Mouse (Mus musculus): ENCODE data around the gene She. TPM values are rescaled to one million over a fixed set of nuclear protein-coding genes. Genes with fewer than 3 reads are reported as not detected.
A peak's percentile ranks its signal among the peaks of the same experiment; 100 is the strongest.

She gene
- polyA plus RNA-seq, 1 experiment from 2014 or later, result 2.9 TPM

DNA sequence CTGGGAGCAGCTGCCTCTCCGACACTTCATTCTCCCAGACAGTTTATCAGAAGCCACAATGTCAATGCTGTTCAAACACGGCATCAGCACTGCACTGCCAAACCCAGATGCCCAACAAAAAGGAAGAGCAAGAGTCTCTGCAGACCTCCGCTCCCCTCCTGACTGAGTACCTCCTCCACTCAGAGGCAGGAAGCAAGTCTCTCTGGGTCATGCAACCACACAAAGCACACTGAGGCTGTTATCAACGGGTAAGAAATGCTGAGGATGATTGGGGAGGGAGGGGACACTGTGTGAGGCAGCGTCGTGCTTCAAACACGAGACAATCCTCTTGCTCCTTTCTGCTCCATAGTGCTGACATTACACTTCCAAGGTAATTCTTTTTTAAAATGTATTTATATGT, 11.3 kb upstream of the She start:
- WGBS (ENCODE audit: insufficient replicate concordance), result 20% methylated on average over 7 of the region's 7 CpGs
- no peaks in the 10 kb centered on the region for H3K9me3 ChIP-seq (replicated peaks)
- peak; percentile 62 for ATAC-seq
- peaks cover 18% of the 10 kb centered on the region for H3K27me3 ChIP-seq (replicated peaks)
- H3K27ac ChIP-seq, result no peak overlapping the region
- peaks cover 35% of the 10 kb centered on the region for H3K4me1 ChIP-seq
- peak overlapping the region; percentile 0; the same call in 1 of the 2 replicates for H3K4me3 ChIP-seq
- no peak overlapping the region for H3K9ac ChIP-seq
- H3K36me3 ChIP-seq, result no peaks in the 10 kb centered on the region
- peak overlapping the region; percentile 48 for H3K4me2 ChIP-seq

- H3K27ac ChIP-seq, result no peak overlapping the region; the same call in 1 of the 2 replicates
- peaks cover 35% of the 10 kb centered on the region for H3K4me1 ChIP-seq
- H3K9me3 ChIP-seq (replicated peaks), result no peaks in the 10 kb centered on the region
- peaks cover 12% of the 10 kb centered on the region; the same call in 1 of the 2 replicates for H3K27me3 ChIP-seq (replicated peaks)
- H3K9ac ChIP-seq, result no peak overlapping the region
- H3K4me3 ChIP-seq, result peak overlapping the region; percentile 0; the same call in 1 of the 2 replicates
- H3K4me2 ChIP-seq, result peak overlapping the region; percentile 48
- no peak; the same call in 1 of the 2 replicates for ATAC-seq
- 58% methylated on average over 12 of the region's 12 CpGs for WGBS (ENCODE audit: insufficient replicate concordance)
- H3K36me3 ChIP-seq, result no peaks in the 10 kb centered on the region
These were observed 10.7 kb upstream of the She start for GRCm38 (mm10) chr3:89820311-89821095.

- Histone ChIP-seq H3K9ac (no peak overlapping the region), H3K4me2 (peak overlapping the region; percentile 48), H3K9me3 (replicated peaks) (no peaks in the 10 kb centered on the region), H3K27ac (0 out of 2 replicates have a peak overlapping the region, but pooled peaks have one; percentile 8), H3K4me3 (no peak overlapping the region), H3K36me3 (no peaks in the 10 kb centered on the region), H3K4me1 (peaks cover 35% of the 10 kb centered on the region), H3K27me3 (replicated peaks) (peaks cover 7% of the 10 kb centered on the region; the same call in 1 of the 2 replicates)
- 54% methylated on average over 11 of the region's 11 CpGs for WGBS (ENCODE audit: insufficient replicate concordance)
- ATAC-seq, result peak; percentile 75
These were observed 10.1 kb upstream of the She start for GRCm38 (mm10) chr3:89821096-89821513.

GRCm38 (mm10) chr3:89821548-89822480, 9.4 kb upstream of the She start:
- H3K9me3 ChIP-seq (replicated peaks), result no peaks in the 10 kb centered on the region
- WGBS (ENCODE audit: insufficient replicate concordance), result 55% methylated on average over 10 of the region's 10 CpGs
- H3K4me1 ChIP-seq, result peaks cover 35% of the 10 kb centered on the region
- no peak overlapping the region for H3K9ac ChIP-seq
- ATAC-seq, result peak; percentile 30; the same call in 1 of the 2 replicates
- H3K27ac ChIP-seq, result peak overlapping the region; percentile 8
- no peak overlapping the region for H3K4me3 ChIP-seq
- H3K4me2 ChIP-seq, result peak overlapping the region; percentile 48
- H3K36me3 ChIP-seq, result no peaks in the 10 kb centered on the region
- H3K27me3 ChIP-seq (replicated peaks), result peaks cover 7% of the 10 kb centered on the region; the same call in 1 of the 2 replicates

DNA sequence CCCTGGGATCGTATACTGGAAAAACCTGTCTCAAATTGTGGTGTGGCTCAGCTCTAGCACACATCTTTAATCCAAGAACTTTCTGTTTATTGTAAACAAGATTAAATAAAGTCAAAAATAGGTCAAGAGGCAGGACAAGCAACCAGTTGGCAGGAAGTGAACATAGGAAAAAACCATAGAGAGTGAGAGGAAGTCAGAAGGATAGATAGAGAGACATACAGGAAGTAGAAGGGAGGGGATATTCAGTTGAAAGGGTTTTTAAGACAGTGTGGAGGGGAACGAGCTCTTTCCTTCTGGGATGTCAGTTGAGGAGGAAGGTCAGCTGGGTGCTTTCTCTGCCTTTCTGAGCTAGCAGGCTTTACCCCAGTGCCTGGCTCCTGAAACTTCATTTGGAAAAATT, 7.6 kb upstream of the She start:
- peaks cover 32% of the 10 kb centered on the region for H3K4me1 ChIP-seq
- H3K27ac ChIP-seq, result no peak overlapping the region
- no peak for ATAC-seq
- H3K9me3 ChIP-seq (replicated peaks), result no peaks in the 10 kb centered on the region
- H3K4me3 ChIP-seq, result no peak overlapping the region
- H3K27me3 ChIP-seq (replicated peaks), result peaks cover 16% of the 10 kb centered on the region
- H3K4me2 ChIP-seq, result no peak overlapping the region
- 42% methylated on average over 2 of the region's 2 CpGs for WGBS (ENCODE audit: insufficient replicate concordance)
- H3K9ac ChIP-seq, result no peak overlapping the region
- H3K36me3 ChIP-seq, result no peaks in the 10 kb centered on the region

DNA sequence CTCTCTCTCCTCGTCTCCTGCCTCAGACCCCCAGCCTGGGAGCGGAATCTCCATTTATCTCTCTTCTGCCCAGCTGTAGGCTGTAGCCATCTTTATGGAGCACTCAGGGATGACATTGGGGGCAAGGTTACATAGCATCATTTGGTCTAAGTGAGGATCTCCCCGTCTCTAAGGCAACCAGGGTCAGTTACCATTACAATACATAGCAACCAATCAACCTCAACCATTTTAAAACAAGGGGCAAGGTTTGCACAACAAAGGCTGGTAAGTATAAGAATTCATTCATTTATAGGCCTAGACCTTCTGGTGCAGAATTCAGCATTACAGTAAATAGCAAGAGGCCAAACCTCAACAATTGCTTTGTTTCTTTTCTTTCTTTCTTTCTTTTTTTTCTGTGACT, 4.9 kb upstream of the She start:
- Histone ChIP-seq H3K9me3 (replicated peaks) (no peaks in the 10 kb centered on the region), H3K4me1 (peaks cover 14% of the 10 kb centered on the region), H3K27ac (no peak overlapping the region), H3K4me2 (no peak overlapping the region), H3K4me3 (no peak overlapping the region), H3K36me3 (no peaks in the 10 kb centered on the region), H3K9ac (no peak overlapping the region), H3K27me3 (replicated peaks) (peaks cover 43% of the 10 kb centered on the region)
- WGBS (ENCODE audit: insufficient replicate concordance), result 56% methylated on average over 3 of the region's 3 CpGs
- no peak for ATAC-seq

GRCm38 (mm10) chr3:89835362-89835761, 4.2 kb downstream of the She start:
- Histone ChIP-seq H3K4me2 (no peak overlapping the region), H3K9ac (no peak overlapping the region), H3K36me3 (no peaks in the 10 kb centered on the region), H3K9me3 (replicated peaks) (no peaks in the 10 kb centered on the region), H3K27ac (no peak overlapping the region), H3K27me3 (replicated peaks) (peaks cover 60% of the 10 kb centered on the region), H3K4me3 (no peak overlapping the region), H3K4me1 (peaks cover 21% of the 10 kb centered on the region)
- ATAC-seq, result peak; percentile 49; the same call in 1 of the 2 replicates
- 5% methylated on average over 8 of the region's 8 CpGs for WGBS (ENCODE audit: insufficient replicate concordance)

- no peak overlapping the region for H3K9ac ChIP-seq
- H3K36me3 ChIP-seq, result no peaks in the 10 kb centered on the region
- H3K27me3 ChIP-seq (replicated peaks), result no peaks in the 10 kb centered on the region; the same call in 1 of the 2 replicates
- H3K9me3 ChIP-seq (replicated peaks), result no peaks in the 10 kb centered on the region
- H3K4me1 ChIP-seq, result peaks cover 12% of the 10 kb centered on the region
- no peak overlapping the region for H3K4me2 ChIP-seq
- no peak overlapping the region for H3K27ac ChIP-seq
- WGBS (ENCODE audit: insufficient replicate concordance), result 55% methylated on average over 4 of the region's 4 CpGs
- no peak overlapping the region for H3K4me3 ChIP-seq
- no peak for ATAC-seq
These were observed 11.1 kb downstream of the She start for GRCm38 (mm10) chr3:89842258-89842657.

- H3K36me3 ChIP-seq, result no peaks in the 10 kb centered on the region
- 0 out of 2 replicates have a peak overlapping the region, but pooled peaks have one; percentile 17 for H3K4me2 ChIP-seq
- no peak overlapping the region for H3K4me3 ChIP-seq
- no peak overlapping the region for H3K27ac ChIP-seq
- ATAC-seq, result peak; percentile 82
- H3K9ac ChIP-seq, result no peak overlapping the region
- WGBS (ENCODE audit: insufficient replicate concordance), result 14% methylated on average over 9 of the region's 9 CpGs
- H3K4me1 ChIP-seq, result peaks cover 12% of the 10 kb centered on the region
- no peaks in the 10 kb centered on the region; the same call in 1 of the 2 replicates for H3K27me3 ChIP-seq (replicated peaks)
- no peaks in the 10 kb centered on the region for H3K9me3 ChIP-seq (replicated peaks)
These were observed 12.0 kb downstream of the She start for GRCm38 (mm10) chr3:89843148-89843547.

DNA sequence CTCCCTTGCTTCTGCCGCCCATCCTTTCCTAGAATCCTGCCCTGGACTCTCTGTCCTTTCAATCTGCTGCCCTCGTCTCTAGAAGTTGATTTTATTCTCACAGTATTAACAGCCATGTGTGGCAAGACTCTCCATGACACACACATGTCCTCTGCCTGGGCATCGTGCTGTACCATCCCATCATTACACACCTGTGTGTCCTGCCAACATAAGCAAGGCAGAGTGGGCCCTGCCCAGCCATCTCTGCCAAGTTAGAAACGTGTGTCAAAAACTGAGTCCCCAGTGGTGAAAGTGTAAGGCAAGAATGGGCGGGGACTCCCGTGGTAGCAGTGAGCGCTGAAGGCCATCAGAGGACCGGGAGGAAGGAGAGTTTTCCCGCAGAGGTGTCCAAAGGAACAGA, 14.6 kb downstream of the She start:
- no peak for ATAC-seq
- no peak overlapping the region for H3K4me3 ChIP-seq
- H3K9ac ChIP-seq, result no peak overlapping the region
- WGBS (ENCODE audit: insufficient replicate concordance), result 75% methylated on average over 9 of the region's 9 CpGs
- no peak overlapping the region for H3K27ac ChIP-seq
- no peaks in the 10 kb centered on the region for H3K27me3 ChIP-seq (replicated peaks)
- H3K36me3 ChIP-seq, result no peaks in the 10 kb centered on the region
- no peaks in the 10 kb centered on the region for H3K9me3 ChIP-seq (replicated peaks)
- H3K4me1 ChIP-seq, result peaks cover 12% of the 10 kb centered on the region
- no peak overlapping the region for H3K4me2 ChIP-seq

DNA sequence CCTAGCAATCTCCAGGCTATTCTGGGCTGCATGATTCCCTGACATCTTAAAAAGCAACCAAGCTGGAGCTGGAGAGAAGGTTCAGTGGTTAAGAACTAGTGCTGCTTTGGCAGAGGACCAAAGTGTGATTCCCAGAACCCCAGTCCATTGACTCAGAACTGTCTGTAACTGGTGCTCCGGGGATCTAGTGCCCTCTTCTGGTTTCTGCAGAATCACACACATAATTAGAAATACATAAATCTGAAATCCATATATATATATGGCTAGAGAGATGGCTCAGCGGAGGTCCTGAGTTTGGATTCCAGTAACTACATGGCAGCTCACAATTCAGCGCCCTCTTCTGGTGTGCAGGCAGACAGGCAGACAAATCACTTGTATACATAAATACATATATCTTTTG, 16.0 kb downstream of the She start:
- no peak for ATAC-seq
- Histone ChIP-seq H3K4me3 (no peak overlapping the region), H3K4me2 (no peak overlapping the region), H3K36me3 (no peaks in the 10 kb centered on the region), H3K9ac (no peak overlapping the region), H3K9me3 (replicated peaks) (no peaks in the 10 kb centered on the region), H3K27me3 (replicated peaks) (no peaks in the 10 kb centered on the region), H3K27ac (no peak overlapping the region), H3K4me1 (peaks cover 12% of the 10 kb centered on the region)
- WGBS (ENCODE audit: insufficient replicate concordance), result 75% methylated on average over 3 of the region's 3 CpGs

DNA sequence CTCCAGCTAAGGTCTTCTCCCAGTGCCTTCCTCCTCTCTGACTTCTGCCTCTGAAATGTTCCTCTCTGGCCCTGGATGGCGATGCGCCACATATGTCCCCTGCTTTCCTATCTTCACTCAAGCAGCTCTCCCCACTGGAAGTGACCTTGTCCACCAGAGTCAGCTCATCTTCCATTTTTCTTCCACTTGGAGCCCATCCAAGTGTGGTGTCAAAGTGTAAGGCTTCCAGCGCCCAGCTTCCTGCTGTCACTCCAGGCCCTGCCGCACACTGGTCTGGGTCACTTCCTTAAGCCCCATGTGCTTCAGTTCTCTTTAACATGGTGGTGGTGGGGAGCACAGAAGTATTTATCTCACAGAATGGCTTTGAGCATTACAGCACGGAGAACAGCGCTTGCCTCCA, 16.4 kb downstream of the She start:
- peak overlapping the region; percentile 55 for H3K27ac ChIP-seq
- ATAC-seq, result peak; percentile 44
- WGBS (ENCODE audit: insufficient replicate concordance), result 54% methylated on average over 6 of the region's 6 CpGs

More for the DNA sequence above, 16.4 kb downstream of the She start:
- Histone ChIP-seq H3K4me1 (peaks cover 12% of the 10 kb centered on the region), H3K36me3 (no peaks in the 10 kb centered on the region), H3K9me3 (replicated peaks) (no peaks in the 10 kb centered on the region), H3K4me3 (no peak overlapping the region), H3K9ac (no peak overlapping the region), H3K27me3 (replicated peaks) (no peaks in the 10 kb centered on the region), H3K4me2 (no peak overlapping the region)

Data from liver, embryonic 12.5 days (tissue).